Mouse (Mus musculus): ENCODE results near the gene Pnpt1.

DNA sequence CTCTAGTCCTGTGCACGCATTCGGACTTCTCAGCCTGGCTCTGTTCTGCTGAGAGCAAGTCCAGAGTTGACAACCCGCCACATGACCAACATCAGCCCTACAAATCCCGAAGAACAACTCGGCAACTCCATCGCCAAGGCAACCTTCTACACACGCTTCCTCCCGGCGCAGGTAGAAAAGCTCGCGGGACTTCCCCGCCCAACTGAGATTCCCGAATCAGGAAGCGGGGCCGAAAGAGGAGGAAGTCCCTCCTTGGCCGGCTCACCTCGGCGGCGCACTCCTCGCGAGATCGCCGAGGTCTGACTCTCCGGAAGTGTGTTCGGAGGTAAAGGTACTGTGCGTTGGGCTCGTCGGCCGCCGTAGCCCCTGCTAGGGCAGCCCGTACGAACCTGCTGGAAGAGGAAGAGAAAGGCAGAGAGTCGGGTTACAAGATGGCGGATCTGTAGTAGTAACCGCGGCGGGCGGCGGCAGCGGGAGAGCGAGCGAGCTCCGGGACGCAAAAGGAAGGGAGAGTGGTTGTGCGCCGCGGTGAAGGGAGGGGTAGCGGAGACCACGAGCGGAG is 42.1 kb downstream of the Pnpt1 start, which contains the start of gene Ppp4r3b:
- no peak for TF ChIP-seq USF1 (IDR thresholded peaks at IDR 0.05; ENCODE audit: low read depth)
- TF ChIP-seq MYOD1 (IDR thresholded peaks at IDR 0.05; ENCODE audit: control insufficient read depth, insufficient read length, low read depth), result no peak
- no peak for TF ChIP-seq CTCF (IDR thresholded peaks at IDR 0.05; ENCODE audit: control insufficient read depth, insufficient read depth, insufficient read length)
- TF ChIP-seq CEBPB (IDR thresholded peaks at IDR 0.05; ENCODE audit: low read depth), result no peak
- no peak for TF ChIP-seq MAX (IDR thresholded peaks at IDR 0.05)

Measured in C2C12 (cell line).